ENCODE assay signal across 31 mouse cellular contexts in genomic region chr19:45024775-45025174, GRCm38 (mm10). TPM values are rescaled to one million over a fixed set of nuclear protein-coding genes. Genes with fewer than 3 reads are reported as not detected.
A peak's percentile ranks its signal among the peaks of the same experiment; 100 is the strongest.
DNase-seq lines count a peak whose midpoint lies in the region; ATAC-seq and TF ChIP-seq lines count a peak whose summit lies in the region.
"Had no signal": no experiment of that assay in that cellular context is flagged by ENCODE, and none has a peak within 500 bp of the region (broad histone marks: within the 10 kb centered on the region; RNA-seq: fewer than 3 reads in every experiment).

No protein-coding gene starts in this region.

- no peak for ATAC-seq in hindbrain, embryonic 13.5 days (ENCODE audit: low FRiP score)
- no peak for ATAC-seq in inflammation-experienced regulatory T-cells, adult 6 months
- ATAC-seq: CD4-positive, CD25-positive, alpha-beta regulatory T cell, adult 4 months; forebrain, postnatal 0 days; midbrain, embryonic 13.5 days had no signal

- peak; percentile 9 for DNase-seq in embryo, embryonic 10 days (ENCODE audit: low spot score)
- DNase-seq in embryo, embryonic 10.5 days (ENCODE audit: low spot score), result no peak
- DNase-seq in kidney, postnatal 4 days, result peak; percentile 30 to 44
- no peak for DNase-seq in kidney, postnatal 36 days
- DNase-seq in ES-E14 (ENCODE audit: low read depth, low spot score), result no peak
- DNase-seq: adrenal gland, adult 8-10 months; cerebellum, adult 11 months; cerebellum, postnatal 25 days; embryo, embryonic 11 days; forebrain, postnatal 0 days; gastrocnemius, postnatal 10 days; kidney, adult 18-20 months; layer of hippocampus, adult 9-11 months; retina, postnatal 1 day; right cerebral cortex, postnatal 14 days; thymus, adult 18-20 months; thymus, postnatal 36 days had no signal

- H3K27ac ChIP-seq in ES-E14 (ENCODE audit: insufficient read depth, low read depth, low read length, poor library complexity, severe bottlenecking), result no peak overlapping the region
- H3K27ac ChIP-seq in hindbrain, embryonic 13.5 days, result no peak overlapping the region; the same call in 1 of the 2 replicates
- H3K27ac ChIP-seq: embryonic facial prominence, embryonic 13.5 days; forebrain, embryonic 10.5 days; liver, embryonic 15.5 days; midbrain, embryonic 13.5 days; neural tube, embryonic 15.5 days; stomach, embryonic 15.5 days had no signal

- no peak for TF ChIP-seq CTCF in E14TG2a.4 (conservative IDR thresholded peaks at IDR 0.05; ENCODE audit: low read length)

- H3K4me1 ChIP-seq in E14TG2a.4 (replicated peaks; ENCODE audit: low read depth, low read length) (peaks cover 80% of the 10 kb centered on the region), ES-E14 (ENCODE audit: control insufficient read depth in 2 of 2, insufficient read depth in 2 of 2, low read length in 2 of 2, poor library complexity in 1 of 2) (peaks cover 8 to 45% of the 10 kb centered on the region in 2 experiments; a peak in 3 of 4 replicates)
- H3K4me1 ChIP-seq in hindbrain, embryonic 13.5 days (replicated peaks), result peaks cover 44% of the 10 kb centered on the region

- peaks cover 58% of the 10 kb centered on the region for H3K27me3 ChIP-seq in E14TG2a.4 (ENCODE audit: insufficient read depth, low read length)
- no peaks in the 10 kb centered on the region for H3K27me3 ChIP-seq in hindbrain, embryonic 13.5 days
- H3K27me3 ChIP-seq: embryonic facial prominence, embryonic 13.5 days; liver, embryonic 15.5 days; midbrain, embryonic 13.5 days; neural tube, embryonic 15.5 days; stomach, embryonic 15.5 days had no signal

- WGBS in hindbrain, embryonic 13.5 days, result 86% methylated on average over 20 of the region's 20 CpGs

- H3K9me3 ChIP-seq in E14TG2a.4 (ENCODE audit: low read length) (no peaks in the 10 kb centered on the region), ES-E14 (ENCODE audit: control insufficient read depth, insufficient read depth, low read depth, low read length) (no peaks in the 10 kb centered on the region)
- no peaks in the 10 kb centered on the region for H3K9me3 ChIP-seq in hindbrain, embryonic 13.5 days
- H3K9me3 ChIP-seq: embryonic facial prominence, embryonic 13.5 days; forebrain, embryonic 10.5 days; G1E; liver, embryonic 15.5 days; megakaryocyte, embryonic 14.5 days; midbrain, embryonic 13.5 days; neural tube, embryonic 15.5 days; stomach, embryonic 15.5 days had no signal

- H3K9ac ChIP-seq in ES-E14 (ENCODE audit: insufficient read depth, low read depth, low read length, poor library complexity, severe bottlenecking), result peak overlapping the region; percentile 23; the same call in 1 of the 2 replicates
- H3K9ac ChIP-seq in hindbrain, embryonic 13.5 days, result no peak overlapping the region
- H3K9ac ChIP-seq: embryonic facial prominence, embryonic 13.5 days; forebrain, postnatal 0 days; liver, embryonic 15.5 days; midbrain, embryonic 13.5 days; neural tube, embryonic 15.5 days; stomach, embryonic 15.5 days had no signal

- H3K4me3 ChIP-seq in E14TG2a.4 (replicated peaks; ENCODE audit: low read length) (peak overlapping the region; percentile 60), ES-E14 (ENCODE audit: insufficient read depth in 1 of 2, low read depth in 1 of 2, low read length in 2 of 2, poor library complexity in 1 of 2, severe bottlenecking in 1 of 2) (peak overlapping the region; percentile 20 to 39; a peak in 2 of 4 replicates)
- H3K4me3 ChIP-seq in hindbrain, embryonic 13.5 days, result no peak overlapping the region
- H3K4me3 ChIP-seq: embryonic facial prominence, embryonic 13.5 days; forebrain, embryonic 10.5 days; liver, embryonic 15.5 days; megakaryocyte, embryonic 14.5 days; midbrain, embryonic 13.5 days; neural tube, embryonic 15.5 days; stomach, embryonic 15.5 days had no signal

- no peak overlapping the region for H3K4me2 ChIP-seq in hindbrain, embryonic 13.5 days
- H3K4me2 ChIP-seq: embryonic facial prominence, embryonic 13.5 days; liver, embryonic 15.5 days; midbrain, embryonic 13.5 days; neural tube, embryonic 15.5 days; stomach, embryonic 15.5 days had no signal

- H3K36me3 ChIP-seq in E14TG2a.4 (ENCODE audit: insufficient read depth, low read length), result peaks cover 49% of the 10 kb centered on the region
- peaks cover 25% of the 10 kb centered on the region; the same call in 1 of the 2 replicates for H3K36me3 ChIP-seq in ES-E14 (ENCODE audit: control insufficient read depth, insufficient read depth, low read length, poor library complexity, severe bottlenecking)
- H3K36me3 ChIP-seq in hindbrain, embryonic 13.5 days, result peaks cover 57% of the 10 kb centered on the region

- in situ Hi-C loops in ES-E14 (cut with MboI; ENCODE audit: low sequenced_read_pairs in 2 of 2, unreplicated experiment in 2 of 2), result no loop called here

TF ChIP-seq in ES-E14, 5 proteins besides CTCF, POLR2A, EP300 and RAD21:
- no peak for TF ChIP-seq CHD2 (IDR thresholded peaks at IDR 0.05; ENCODE audit: low read depth, low read length)
- no peak for TF ChIP-seq ZC3H11A (IDR thresholded peaks at IDR 0.05; ENCODE audit: borderline replicate concordance, low read depth, low read length)
- TF ChIP-seq MAFK (IDR thresholded peaks at IDR 0.05; ENCODE audit: insufficient read depth, low read depth, low read length), result no peak
- no peak for TF ChIP-seq ZNF384 (IDR thresholded peaks at IDR 0.05; ENCODE audit: low read depth, low read length)
- TF ChIP-seq HCFC1 (IDR thresholded peaks at IDR 0.05; ENCODE audit: borderline replicate concordance, insufficient read depth, low read length), result no peak

RNA-seq across cellular contexts. Expression of gene Lzts2, which starts 10.6 kb away (rescaled TPM):
- total RNA-seq in ES-E14 (2012; rRNA removed), result 30.6 and 31.9 TPM in 2 replicates
- 23.4 and 24.1 TPM in 2 replicates for polyA plus RNA-seq in hindbrain, embryonic 13.5 days (2015; fragmentation: Nextera tagmentation; extraction: Ambion mirVana)
- polyA plus RNA-seq in inflammation-experienced regulatory T-cells, adult 6 months (2017; shearing (Covaris generic)), result 1 to 10 TPM in 1 of 3 experiments, under 1 TPM in 1, not detected in 1; 0.99 to 1.1 TPM
- total RNA-seq: monocyte, adult 5-6 weeks had no signal

RNA-seq across cellular contexts. Expression of gene Mrpl43, which starts 18.5 kb away (rescaled TPM):
- 50.0 and 62.7 TPM in 2 replicates for total RNA-seq in ES-E14 (2012; rRNA removed)
- polyA plus RNA-seq in hindbrain, embryonic 13.5 days (2015; fragmentation: Nextera tagmentation; extraction: Ambion mirVana), result 91.6 and 93.6 TPM in 2 replicates
- 10 to 100 TPM; 51.6 to 65.3 (median 55.9) TPM for polyA plus RNA-seq in inflammation-experienced regulatory T-cells, adult 6 months (2017; shearing (Covaris generic))

RNA-seq across cellular contexts. Expression of gene Twnk, which starts 19.3 kb away (rescaled TPM):
- 27.2 and 28.5 TPM in 2 replicates for total RNA-seq in ES-E14 (2012; rRNA removed)
- 16.0 and 17.0 TPM in 2 replicates for polyA plus RNA-seq in hindbrain, embryonic 13.5 days (2015; fragmentation: Nextera tagmentation; extraction: Ambion mirVana)
- 10 to 100 TPM in 1 of 3 experiments, 1 to 10 TPM in 2; 4.7 to 10.7 (median 9.8) TPM for polyA plus RNA-seq in inflammation-experienced regulatory T-cells, adult 6 months (2017; shearing (Covaris generic))

RNA-seq across cellular contexts. Expression of gene Pdzd7, which starts 20.7 kb away (rescaled TPM):
- 0.45 and 1.5 TPM in 2 replicates for total RNA-seq in ES-E14 (2012; rRNA removed)
- polyA plus RNA-seq in hindbrain, embryonic 13.5 days (2015; fragmentation: Nextera tagmentation; extraction: Ambion mirVana), result 1.4 and 1.5 TPM in 2 replicates
- not detected for polyA plus RNA-seq in inflammation-experienced regulatory T-cells, adult 6 months (2017; shearing (Covaris generic))
- total RNA-seq: liver, adult 2 months; monocyte, adult 5-6 weeks had no signal
- polyA plus RNA-seq: CD4-positive, CD25-positive, alpha-beta regulatory T cell, adult 4 months; liver, embryonic 15.5 days had no signal

RNA-seq across cellular contexts. Expression of gene Sfxn3, which starts 22.5 kb away (rescaled TPM):
- 4.0 and 7.1 TPM in 2 replicates for total RNA-seq in ES-E14 (2012; rRNA removed)
- 63.1 and 65.4 TPM in 2 replicates for polyA plus RNA-seq in hindbrain, embryonic 13.5 days (2015; fragmentation: Nextera tagmentation; extraction: Ambion mirVana)
- polyA plus RNA-seq in inflammation-experienced regulatory T-cells, adult 6 months (2017; shearing (Covaris generic)), result 10 to 100 TPM; 61.5 to 97.7 (median 97.5) TPM

Comparison
In these comparisons a context has a peak if more than half of its experiments do, and no peak if none do; other contexts are left out.
1. DNase-seq: peak in embryo, embryonic 10 days (single experiment) and kidney, postnatal 4 days (2 of 2); none in embryo, embryonic 10.5 days (single experiment), kidney, postnatal 36 days (0 of 2) and ES-E14 (single experiment).
2. RNA of gene Lzts2, which starts 10.6 kb away (polyA plus RNA-seq): 23.4 to 24.1 TPM in hindbrain, embryonic 13.5 days; 0.99 to 1.1 TPM in inflammation-experienced regulatory T-cells, adult 6 months; every median in the first group is over 10 times any median in the second.